Mouse (Mus musculus): ENCODE data around the gene Trabd2b. TPM values are rescaled to one million over a fixed set of nuclear protein-coding genes. Genes with fewer than 3 reads are reported as not detected.

Trabd2b gene
- polyA plus RNA-seq, 1 experiment, result 1.5 TPM

- TF ChIP-seq CTCF (IDR thresholded peaks at IDR 0.05; ENCODE audit: borderline replicate concordance, extremely low read depth, insufficient read depth, insufficient read length) (no peak), POLR2A (IDR thresholded peaks at IDR 0.05; ENCODE audit: borderline replicate concordance, extremely low read depth, insufficient read depth, insufficient read length, poor library complexity, severe bottlenecking) (no peak)
- peak; percentile 57 for DNase-seq (ENCODE audit: low read depth)
Measured at GRCm38 (mm10) chr4:114415925-114416645, 9.6 kb downstream of the Trabd2b start.

GRCm38 (mm10) chr4:114420154-114420553 lies 13.6 kb downstream of the Trabd2b start:
- no peak for TF ChIP-seq POLR2A (IDR thresholded peaks at IDR 0.05; ENCODE audit: borderline replicate concordance, extremely low read depth, insufficient read depth, insufficient read length, poor library complexity, severe bottlenecking)
- no peak for TF ChIP-seq CTCF (IDR thresholded peaks at IDR 0.05; ENCODE audit: borderline replicate concordance, extremely low read depth, insufficient read depth, insufficient read length)
- DNase-seq (ENCODE audit: low read depth), result no peak

- TF ChIP-seq CTCF (IDR thresholded peaks at IDR 0.05; ENCODE audit: borderline replicate concordance, extremely low read depth, insufficient read depth, insufficient read length), result no peak
- TF ChIP-seq POLR2A (IDR thresholded peaks at IDR 0.05; ENCODE audit: borderline replicate concordance, extremely low read depth, insufficient read depth, insufficient read length, poor library complexity, severe bottlenecking), result no peak
- no peak for DNase-seq (ENCODE audit: low read depth)
Measured at GRCm38 (mm10) chr4:114423084-114423483, 16.6 kb downstream of the Trabd2b start.

GRCm38 (mm10) chr4:114425808-114426207 lies 19.3 kb downstream of the Trabd2b start:
- DNase-seq (ENCODE audit: low read depth), result no peak
- no peak for TF ChIP-seq CTCF (IDR thresholded peaks at IDR 0.05; ENCODE audit: borderline replicate concordance, extremely low read depth, insufficient read depth, insufficient read length)
- no peak for TF ChIP-seq POLR2A (IDR thresholded peaks at IDR 0.05; ENCODE audit: borderline replicate concordance, extremely low read depth, insufficient read depth, insufficient read length, poor library complexity, severe bottlenecking)

GRCm38 (mm10) chr4:114432742-114433141 lies 26.2 kb downstream of the Trabd2b start:
- TF ChIP-seq CTCF (IDR thresholded peaks at IDR 0.05; ENCODE audit: borderline replicate concordance, extremely low read depth, insufficient read depth, insufficient read length) (no peak), POLR2A (IDR thresholded peaks at IDR 0.05; ENCODE audit: borderline replicate concordance, extremely low read depth, insufficient read depth, insufficient read length, poor library complexity, severe bottlenecking) (no peak)
- DNase-seq (ENCODE audit: low read depth), result no peak

GRCm38 (mm10) chr4:114433440-114433839 lies 26.9 kb downstream of the Trabd2b start:
- no peak for TF ChIP-seq POLR2A (IDR thresholded peaks at IDR 0.05; ENCODE audit: borderline replicate concordance, extremely low read depth, insufficient read depth, insufficient read length, poor library complexity, severe bottlenecking)
- TF ChIP-seq CTCF (IDR thresholded peaks at IDR 0.05; ENCODE audit: borderline replicate concordance, extremely low read depth, insufficient read depth, insufficient read length), result no peak
- no peak for DNase-seq (ENCODE audit: low read depth)

GRCm38 (mm10) chr4:114434766-114435165 lies 28.2 kb downstream of the Trabd2b start:
- no peak for DNase-seq (ENCODE audit: low read depth)
- TF ChIP-seq CTCF (IDR thresholded peaks at IDR 0.05; ENCODE audit: borderline replicate concordance, extremely low read depth, insufficient read depth, insufficient read length) (no peak), POLR2A (IDR thresholded peaks at IDR 0.05; ENCODE audit: borderline replicate concordance, extremely low read depth, insufficient read depth, insufficient read length, poor library complexity, severe bottlenecking) (no peak)

GRCm38 (mm10) chr4:114435381-114435780 lies 28.9 kb downstream of the Trabd2b start:
- no peak for DNase-seq (ENCODE audit: low read depth)
- TF ChIP-seq POLR2A (IDR thresholded peaks at IDR 0.05; ENCODE audit: borderline replicate concordance, extremely low read depth, insufficient read depth, insufficient read length, poor library complexity, severe bottlenecking), result no peak
- no peak for TF ChIP-seq CTCF (IDR thresholded peaks at IDR 0.05; ENCODE audit: borderline replicate concordance, extremely low read depth, insufficient read depth, insufficient read length)

- TF ChIP-seq POLR2A (IDR thresholded peaks at IDR 0.05; ENCODE audit: borderline replicate concordance, extremely low read depth, insufficient read depth, insufficient read length, poor library complexity, severe bottlenecking) (no peak), CTCF (IDR thresholded peaks at IDR 0.05; ENCODE audit: borderline replicate concordance, extremely low read depth, insufficient read depth, insufficient read length) (peak; percentile 32; the same call in 1 of the 2 replicates)
- no peak for DNase-seq (ENCODE audit: low read depth)
Measured at GRCm38 (mm10) chr4:114438764-114439163, 32.2 kb downstream of the Trabd2b start.

GRCm38 (mm10) chr4:114442186-114442585 lies 35.7 kb downstream of the Trabd2b start:
- TF ChIP-seq CTCF (IDR thresholded peaks at IDR 0.05; ENCODE audit: borderline replicate concordance, extremely low read depth, insufficient read depth, insufficient read length) (peak; percentile 36; the same call in 1 of the 2 replicates), POLR2A (IDR thresholded peaks at IDR 0.05; ENCODE audit: borderline replicate concordance, extremely low read depth, insufficient read depth, insufficient read length, poor library complexity, severe bottlenecking) (no peak)
- no peak for DNase-seq (ENCODE audit: low read depth)

GRCm38 (mm10) chr4:114442661-114443060 lies 36.1 kb downstream of the Trabd2b start:
- no peak for DNase-seq (ENCODE audit: low read depth)
- TF ChIP-seq POLR2A (IDR thresholded peaks at IDR 0.05; ENCODE audit: borderline replicate concordance, extremely low read depth, insufficient read depth, insufficient read length, poor library complexity, severe bottlenecking) (no peak), CTCF (IDR thresholded peaks at IDR 0.05; ENCODE audit: borderline replicate concordance, extremely low read depth, insufficient read depth, insufficient read length) (no peak)
